Mouse (Mus musculus): ENCODE measurements around the gene Gm29554. TPM values are rescaled to one million over a fixed set of nuclear protein-coding genes. Genes with fewer than 3 reads are reported as not detected.

The Gm29554 gene
- not detected in 2 replicates for polyA plus RNA-seq (2012; rRNA removed)

DNA sequence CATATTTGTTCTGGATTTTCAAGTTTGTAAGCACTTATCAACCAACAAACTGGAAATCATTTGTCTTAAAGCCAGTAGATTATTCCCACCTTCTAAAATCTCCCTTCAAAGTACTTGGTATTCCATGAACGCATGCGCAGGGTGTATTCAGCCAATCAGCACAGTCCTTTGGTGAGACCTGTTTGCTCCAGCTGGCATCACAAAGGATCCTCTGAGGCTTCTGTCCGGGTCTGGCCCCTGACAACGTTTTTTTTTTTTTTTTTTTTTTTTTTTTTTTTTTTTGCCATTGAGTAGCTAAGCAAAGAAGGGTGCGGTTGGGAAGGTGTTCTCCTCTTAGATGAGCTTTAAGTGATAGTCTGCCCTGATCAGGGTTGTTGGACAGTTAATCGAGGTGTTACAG lies at the start of gene Gm29554:
Gene Gm29554, plus strand, starts transcription at position 301 of the 400 bp plus-strand sequence.

Other genes with a start within 250 kb of the Gm29554 start
- not detected in 2 replicates for gene Gm20812, start 108.0 kb downstream of the Gm29554 start, polyA plus RNA-seq (2012; rRNA removed)

Measured in liver, embryonic 18 days (tissue).